Mouse (Mus musculus): Measurements from ENCODE around the gene Tesmin. TPM values are rescaled to one million over a fixed set of nuclear protein-coding genes. Genes with fewer than 3 reads are reported as not detected.
A peak's percentile ranks its signal among the peaks of the same experiment; 100 is the strongest.

Tesmin gene
- 0.10 and 0.24 TPM in 2 replicates for polyA plus RNA-seq (2014; fragmentation: Nextera tagmentation; extraction: Ambion mirVana)

GRCm38 (mm10) chr19:3388629-3389057 is at the start of gene Tesmin:
Gene Tesmin (plus strand): TSS chr19:3388857.
- Histone ChIP-seq H3K4me3 (ENCODE audit: low read depth, low read length) (peak within 1 kb of the TSS; percentile 38), H3K9me3 (ENCODE audit: control insufficient read depth, low read depth, low read length) (peaks cover 4% of the 10 kb centered on the region; the same call in 1 of the 2 replicates), H3K27ac (ENCODE audit: low read length) (no peak within 1 kb of the TSS), H3K4me2 (replicated peaks; ENCODE audit: low read depth, low read length) (peak within 1 kb of the TSS; percentile 91), H3K36me3 (ENCODE audit: control insufficient read depth, insufficient read depth, low read length) (peaks cover 2% of the 10 kb centered on the region; the same call in 1 of the 2 replicates), H3K4me1 (ENCODE audit: control insufficient read depth, insufficient read depth, low read length) (peaks cover 3% of the 10 kb centered on the region), H3K27me3 (ENCODE audit: control insufficient read depth, insufficient read depth, low read length) (no peaks in the 10 kb centered on the region), H3K9ac (replicated peaks; ENCODE audit: low read depth, low read length) (peak within 1 kb of the TSS; percentile 25; the same call in 1 of the 2 replicates)
- 3% methylated on average over 33 of the region's 33 CpGs for WGBS
- peak; percentile 85 for ATAC-seq (ENCODE audit: insufficient number of reproducible peaks, insufficient read depth, low FRiP score, low read depth)

GRCm38 (mm10) chr19:3339187-3339586 is 49.5 kb upstream of the Tesmin start:
- Histone ChIP-seq H3K27me3 (ENCODE audit: control insufficient read depth, insufficient read depth, low read length) (no peaks in the 10 kb centered on the region), H3K4me2 (replicated peaks; ENCODE audit: low read depth, low read length) (no peak overlapping the region), H3K9me3 (ENCODE audit: control insufficient read depth, low read depth, low read length) (no peaks in the 10 kb centered on the region), H3K4me3 (ENCODE audit: low read depth, low read length) (no peak overlapping the region), H3K36me3 (ENCODE audit: control insufficient read depth, insufficient read depth, low read length) (no peaks in the 10 kb centered on the region), H3K27ac (ENCODE audit: low read length) (no peak overlapping the region), H3K4me1 (ENCODE audit: control insufficient read depth, insufficient read depth, low read length) (no peaks in the 10 kb centered on the region), H3K9ac (replicated peaks; ENCODE audit: low read depth, low read length) (no peak overlapping the region)
- no peak for ATAC-seq (ENCODE audit: insufficient number of reproducible peaks, insufficient read depth, low FRiP score, low read depth)
- 84% methylated on average over 8 of the region's 8 CpGs for WGBS

- no peak overlapping the region for H3K4me3 ChIP-seq (ENCODE audit: low read depth, low read length)
- no peaks in the 10 kb centered on the region for H3K36me3 ChIP-seq (ENCODE audit: control insufficient read depth, insufficient read depth, low read length)
- H3K9ac ChIP-seq (replicated peaks; ENCODE audit: low read depth, low read length), result no peak overlapping the region
- no peaks in the 10 kb centered on the region for H3K27me3 ChIP-seq (ENCODE audit: control insufficient read depth, insufficient read depth, low read length)
- no peaks in the 10 kb centered on the region for H3K9me3 ChIP-seq (ENCODE audit: control insufficient read depth, low read depth, low read length)
- H3K4me1 ChIP-seq (ENCODE audit: control insufficient read depth, insufficient read depth, low read length), result no peaks in the 10 kb centered on the region
- no peak overlapping the region for H3K4me2 ChIP-seq (replicated peaks; ENCODE audit: low read depth, low read length)
- no peak overlapping the region for H3K27ac ChIP-seq (ENCODE audit: low read length)
- WGBS, result 71% methylated on average over 3 of the region's 3 CpGs
- ATAC-seq (ENCODE audit: insufficient number of reproducible peaks, insufficient read depth, low FRiP score, low read depth), result no peak
These were observed 47.6 kb upstream of the Tesmin start for GRCm38 (mm10) chr19:3341021-3341420.

- Histone ChIP-seq H3K9me3 (ENCODE audit: control insufficient read depth, low read depth, low read length) (no peaks in the 10 kb centered on the region), H3K27ac (ENCODE audit: low read length) (no peak overlapping the region), H3K27me3 (ENCODE audit: control insufficient read depth, insufficient read depth, low read length) (no peaks in the 10 kb centered on the region), H3K9ac (replicated peaks; ENCODE audit: low read depth, low read length) (no peak overlapping the region), H3K36me3 (ENCODE audit: control insufficient read depth, insufficient read depth, low read length) (no peaks in the 10 kb centered on the region), H3K4me3 (ENCODE audit: low read depth, low read length) (no peak overlapping the region), H3K4me2 (replicated peaks; ENCODE audit: low read depth, low read length) (no peak overlapping the region), H3K4me1 (ENCODE audit: control insufficient read depth, insufficient read depth, low read length) (no peaks in the 10 kb centered on the region)
- 66% methylated on average over 3 of the region's 3 CpGs for WGBS
- no peak for ATAC-seq (ENCODE audit: insufficient number of reproducible peaks, insufficient read depth, low FRiP score, low read depth)
These were observed 44.7 kb upstream of the Tesmin start for GRCm38 (mm10) chr19:3343929-3344328.

- Histone ChIP-seq H3K27me3 (ENCODE audit: control insufficient read depth, insufficient read depth, low read length) (no peaks in the 10 kb centered on the region), H3K4me3 (ENCODE audit: low read depth, low read length) (no peak overlapping the region), H3K27ac (ENCODE audit: low read length) (no peak overlapping the region), H3K9me3 (ENCODE audit: control insufficient read depth, low read depth, low read length) (no peaks in the 10 kb centered on the region), H3K4me2 (replicated peaks; ENCODE audit: low read depth, low read length) (no peak overlapping the region), H3K36me3 (ENCODE audit: control insufficient read depth, insufficient read depth, low read length) (no peaks in the 10 kb centered on the region), H3K9ac (replicated peaks; ENCODE audit: low read depth, low read length) (no peak overlapping the region), H3K4me1 (ENCODE audit: control insufficient read depth, insufficient read depth, low read length) (no peaks in the 10 kb centered on the region)
- ATAC-seq (ENCODE audit: insufficient number of reproducible peaks, insufficient read depth, low FRiP score, low read depth), result no peak
- WGBS, result 84% methylated on average over 8 of the region's 8 CpGs
These were observed 43.8 kb upstream of the Tesmin start for GRCm38 (mm10) chr19:3344636-3345544.

- H3K9ac ChIP-seq (replicated peaks; ENCODE audit: low read depth, low read length), result no peak overlapping the region
- WGBS, result 100% methylated on average over 1 of the region's 1 CpGs
- H3K4me2 ChIP-seq (replicated peaks; ENCODE audit: low read depth, low read length), result no peak overlapping the region
- H3K4me3 ChIP-seq (ENCODE audit: low read depth, low read length), result no peak overlapping the region
- H3K9me3 ChIP-seq (ENCODE audit: control insufficient read depth, low read depth, low read length), result no peaks in the 10 kb centered on the region
- H3K27me3 ChIP-seq (ENCODE audit: control insufficient read depth, insufficient read depth, low read length), result no peaks in the 10 kb centered on the region
- H3K4me1 ChIP-seq (ENCODE audit: control insufficient read depth, insufficient read depth, low read length), result no peaks in the 10 kb centered on the region
- H3K27ac ChIP-seq (ENCODE audit: low read length), result no peak overlapping the region
- H3K36me3 ChIP-seq (ENCODE audit: control insufficient read depth, insufficient read depth, low read length), result no peaks in the 10 kb centered on the region
- ATAC-seq (ENCODE audit: insufficient number of reproducible peaks, insufficient read depth, low FRiP score, low read depth), result no peak
These were observed 40.9 kb upstream of the Tesmin start for GRCm38 (mm10) chr19:3347784-3348183.

- H3K4me3 ChIP-seq (ENCODE audit: low read depth, low read length), result no peak overlapping the region
- H3K27me3 ChIP-seq (ENCODE audit: control insufficient read depth, insufficient read depth, low read length), result no peaks in the 10 kb centered on the region
- no peaks in the 10 kb centered on the region for H3K9me3 ChIP-seq (ENCODE audit: control insufficient read depth, low read depth, low read length)
- ATAC-seq (ENCODE audit: insufficient number of reproducible peaks, insufficient read depth, low FRiP score, low read depth), result no peak
- no peaks in the 10 kb centered on the region; the same call in 1 of the 2 replicates for H3K36me3 ChIP-seq (ENCODE audit: control insufficient read depth, insufficient read depth, low read length)
- H3K27ac ChIP-seq (ENCODE audit: low read length), result no peak overlapping the region
- no peak overlapping the region for H3K9ac ChIP-seq (replicated peaks; ENCODE audit: low read depth, low read length)
- no peaks in the 10 kb centered on the region for H3K4me1 ChIP-seq (ENCODE audit: control insufficient read depth, insufficient read depth, low read length)
- no peak overlapping the region for H3K4me2 ChIP-seq (replicated peaks; ENCODE audit: low read depth, low read length)
- 46% methylated on average over 7 of the region's 7 CpGs for WGBS
These were observed 35.1 kb upstream of the Tesmin start for GRCm38 (mm10) chr19:3353415-3354111.

GRCm38 (mm10) chr19:3355096-3355495 is 33.6 kb upstream of the Tesmin start:
- 74% methylated on average over 5 of the region's 5 CpGs for WGBS
- H3K9me3 ChIP-seq (ENCODE audit: control insufficient read depth, low read depth, low read length), result no peaks in the 10 kb centered on the region

More at GRCm38 (mm10) chr19:3355096-3355495, 33.6 kb upstream of the Tesmin start:
- Histone ChIP-seq H3K27me3 (ENCODE audit: control insufficient read depth, insufficient read depth, low read length) (no peaks in the 10 kb centered on the region), H3K9ac (replicated peaks; ENCODE audit: low read depth, low read length) (no peak overlapping the region), H3K36me3 (ENCODE audit: control insufficient read depth, insufficient read depth, low read length) (no peaks in the 10 kb centered on the region; the same call in 1 of the 2 replicates), H3K4me3 (ENCODE audit: low read depth, low read length) (no peak overlapping the region), H3K4me1 (ENCODE audit: control insufficient read depth, insufficient read depth, low read length) (no peaks in the 10 kb centered on the region), H3K27ac (ENCODE audit: low read length) (no peak overlapping the region), H3K4me2 (replicated peaks; ENCODE audit: low read depth, low read length) (no peak overlapping the region)
- no peak for ATAC-seq (ENCODE audit: insufficient number of reproducible peaks, insufficient read depth, low FRiP score, low read depth)
